In the genomic region with DNA sequence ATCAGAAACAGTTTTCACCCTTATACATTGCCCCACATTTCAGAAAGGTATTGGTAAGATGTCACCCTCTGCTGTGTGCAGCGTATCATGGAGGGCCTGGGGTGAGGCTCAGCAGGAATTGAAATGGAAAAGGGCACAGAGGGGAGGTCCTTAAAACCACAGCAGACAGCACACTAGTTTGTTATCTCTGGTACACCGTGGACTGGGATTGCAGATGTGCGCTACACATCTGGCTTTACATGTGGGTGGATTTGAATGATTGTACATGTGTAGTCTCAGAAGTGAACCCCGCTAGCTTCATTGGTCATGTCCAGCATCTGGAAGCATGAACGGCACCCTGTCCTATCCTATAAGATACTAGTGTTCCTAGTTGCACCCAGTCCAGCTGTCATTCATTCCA, we compare ENCODE assay signal across 23 mouse cellular contexts. TPM values are rescaled to one million over a fixed set of nuclear protein-coding genes. Genes with fewer than 3 reads are reported as not detected.
A peak's percentile ranks its signal among the peaks of the same experiment; 100 is the strongest.
DNase-seq lines count a peak whose midpoint lies in the region; ATAC-seq and TF ChIP-seq lines count a peak whose summit lies in the region.
"Had no signal": no experiment of that assay in that cellular context is flagged by ENCODE, and none has a peak within 500 bp of the region (broad histone marks: within the 10 kb centered on the region; RNA-seq: fewer than 3 reads in every experiment).

No protein-coding gene starts in this region.

- no peak for TF ChIP-seq CTCF in forebrain, postnatal 0 days (IDR thresholded peaks at IDR 0.05; ENCODE audit: low read depth)

- H3K4me3 ChIP-seq in liver, embryonic 11.5 days (ENCODE audit: low read depth, low read length) = no peak overlapping the region
- H3K4me3 ChIP-seq in liver, embryonic 16.5 days (ENCODE audit: low read depth, low read length) = no peak overlapping the region
- H3K4me3 ChIP-seq in forebrain, postnatal 0 days (ENCODE audit: low read depth, low read length) = no peak overlapping the region
- H3K4me3 ChIP-seq: embryonic facial prominence, embryonic 13.5 days; forebrain, embryonic 12.5 days; heart, embryonic 15.5 days had no signal

- H3K27ac ChIP-seq in liver, embryonic 11.5 days (ENCODE audit: low read depth, low read length) = no peak overlapping the region
- H3K27ac ChIP-seq in liver, embryonic 16.5 days (ENCODE audit: low read length) = peak overlapping the region; percentile 14
- H3K27ac ChIP-seq in forebrain, postnatal 0 days (ENCODE audit: low read depth, low read length) = no peak overlapping the region
- H3K27ac ChIP-seq: embryonic facial prominence, embryonic 13.5 days; forebrain, embryonic 12.5 days; heart, embryonic 15.5 days had no signal

- H3K36me3 ChIP-seq in liver, embryonic 11.5 days (ENCODE audit: control insufficient read depth, insufficient read depth, low read length) = peaks cover 28% of the 10 kb centered on the region
- H3K36me3 ChIP-seq in liver, embryonic 16.5 days (ENCODE audit: control insufficient read depth, insufficient read depth) = peaks cover 68% of the 10 kb centered on the region
- peaks cover 18% of the 10 kb centered on the region for H3K36me3 ChIP-seq in forebrain, postnatal 0 days (ENCODE audit: insufficient read depth)

- peak; percentile 53; the same call in 1 of the 2 replicates for ATAC-seq in liver, embryonic 11.5 days (replicated peaks; ENCODE audit: low FRiP score)
- ATAC-seq in liver, embryonic 16.5 days (ENCODE audit: low read depth) = peak; percentile 32
- no peak for ATAC-seq in forebrain, postnatal 0 days
- ATAC-seq: activated CD4-positive, CD25-positive, alpha-beta regulatory T cell, adult 4 months; CD4-positive, CD25-positive, alpha-beta regulatory T cell, adult 4 months; forebrain, embryonic 16.5 days; hindbrain, embryonic 16.5 days; Patski had no signal

- peaks cover 35% of the 10 kb centered on the region for H3K4me1 ChIP-seq in liver, embryonic 11.5 days (replicated peaks; ENCODE audit: control insufficient read depth, insufficient read depth, low read length)
- peaks cover 50% of the 10 kb centered on the region for H3K4me1 ChIP-seq in liver, embryonic 16.5 days (ENCODE audit: control insufficient read depth, low read depth, low read length)
- no peaks in the 10 kb centered on the region for H3K4me1 ChIP-seq in forebrain, postnatal 0 days (ENCODE audit: insufficient read depth)
- H3K4me1 ChIP-seq: forebrain, embryonic 12.5 days had no signal

- DNase-seq in heart, adult 11 months = peak; percentile 85
- DNase-seq in heart, postnatal 25 days (ENCODE audit: low spot score) = no peak
- DNase-seq in liver, embryonic 11.5 days (ENCODE audit: low spot score) = no peak
- no peak for DNase-seq in liver
- no peak for DNase-seq in left cerebral cortex, postnatal 14 days (ENCODE audit: low spot score in 2 of 2)
- no peak for DNase-seq in retina, embryonic 14.5 days (ENCODE audit: low spot score)
- DNase-seq in forebrain, postnatal 0 days = no peak
- DNase-seq: adrenal gland, postnatal 14 days; B cell, adult 2 months; cerebellum, adult 11-12 months; cerebellum, adult 9-10 months; cerebellum, postnatal 36 days; gastrocnemius, postnatal 14 days; heart, postnatal 36 days had no signal

- H3K4me2 ChIP-seq in liver, embryonic 11.5 days = no peak overlapping the region
- no peak overlapping the region for H3K4me2 ChIP-seq in liver, embryonic 16.5 days (ENCODE audit: low read depth, low read length)
- H3K4me2 ChIP-seq in forebrain, postnatal 0 days (ENCODE audit: low read depth) = no peak overlapping the region
- H3K4me2 ChIP-seq: embryonic facial prominence, embryonic 13.5 days; forebrain, embryonic 12.5 days; heart, embryonic 15.5 days had no signal

- no peaks in the 10 kb centered on the region for H3K27me3 ChIP-seq in liver, embryonic 11.5 days (replicated peaks; ENCODE audit: control insufficient read depth, insufficient read depth, low read length)
- H3K27me3 ChIP-seq in liver, embryonic 16.5 days (ENCODE audit: control insufficient read depth, insufficient read depth, low read depth, low read length) = no peaks in the 10 kb centered on the region
- no peaks in the 10 kb centered on the region for H3K27me3 ChIP-seq in forebrain, postnatal 0 days (ENCODE audit: insufficient read depth, low read length)
- H3K27me3 ChIP-seq: embryonic facial prominence, embryonic 13.5 days; forebrain, embryonic 12.5 days; heart, embryonic 15.5 days; Patski had no signal

- WGBS in liver, embryonic 11.5 days = 68% methylated on average over 5 of the region's 5 CpGs
- WGBS in liver, embryonic 16.5 days (ENCODE audit: insufficient replicate concordance) = 42% methylated on average over 5 of the region's 5 CpGs
- 97% methylated on average over 5 of the region's 5 CpGs for WGBS in forebrain, postnatal 0 days

- intact Hi-C loops in heart, postnatal 25 days (cut with DNase I) = no loop called here
- intact Hi-C loops in left cerebral cortex, postnatal 14 days (cut with DNase I) = no loop called here

- no peak overlapping the region for H3K9ac ChIP-seq in liver, embryonic 11.5 days (ENCODE audit: low read depth, low read length)
- no peak overlapping the region for H3K9ac ChIP-seq in liver, embryonic 16.5 days (ENCODE audit: low read depth, low read length)
- no peak overlapping the region for H3K9ac ChIP-seq in forebrain, postnatal 0 days
- H3K9ac ChIP-seq: embryonic facial prominence, embryonic 13.5 days; forebrain, embryonic 12.5 days; heart, embryonic 15.5 days had no signal

- no peaks in the 10 kb centered on the region for H3K9me3 ChIP-seq in liver, embryonic 11.5 days (ENCODE audit: control insufficient read depth, low read length)
- no peaks in the 10 kb centered on the region for H3K9me3 ChIP-seq in liver, embryonic 16.5 days (replicated peaks; ENCODE audit: control insufficient read depth, low read length)
- H3K9me3 ChIP-seq in forebrain, postnatal 0 days (ENCODE audit: low read length) = no peaks in the 10 kb centered on the region
- H3K9me3 ChIP-seq: embryonic facial prominence, embryonic 13.5 days; forebrain, embryonic 12.5 days; heart, embryonic 15.5 days had no signal

RNA-seq across cellular contexts. Expression of gene St3gal5, which starts 38.6 kb away (rescaled TPM):
- 10 to 100 TPM; 56.3 to 58.1 TPM for total RNA-seq in heart, postnatal 25 days (2021)
- polyA plus RNA-seq in liver, embryonic 11.5 days (2014; fragmentation: Nextera tagmentation; extraction: Ambion mirVana) = 109 and 114 TPM in 2 replicates
- polyA plus RNA-seq in liver, embryonic 16.5 days (2015; fragmentation: Nextera tagmentation; extraction: Ambion mirVana) = 199 and 206 TPM in 2 replicates
- 100 to 1,000 TPM; 136 to 139 TPM for total RNA-seq in left cerebral cortex, postnatal 14 days (2021)
- 16.5 and 17.5 TPM in 2 replicates for total RNA-seq in forebrain, postnatal 0 days (2014; rRNA removed)
- 26.0 and 53.4 TPM in 2 replicates for polyA plus RNA-seq in forebrain, postnatal 0 days (2015; fragmentation: Nextera tagmentation; extraction: Ambion mirVana)
